Mouse (Mus musculus) hindbrain, postnatal 0 days (tissue): Measurements from ENCODE around the gene Nap1l4. TPM values are rescaled to one million over a fixed set of nuclear protein-coding genes. Genes with fewer than 3 reads are reported as not detected.
A peak's percentile ranks its signal among the peaks of the same experiment; 100 is the strongest.

Source experiments
- ATAC-seq: fragments of 200-750 bp; cut with Nextera tagmentation; 2 replicates; pipeline ENCODE4 v1.8.0; 2017; ENCODE audit warnings: mild to moderate bottlenecking, moderate TSS enrichment, moderate library complexity
- DNase-seq: peaks from one replicate; pipeline ENCODE4 v3.0.0-alpha.2; 2015; ENCODE audit warnings: low spot score
- H3K27ac ChIP-seq: fragments of 300-500 bp; sonication (generic); 2 replicates; pipeline ENCODE4 v1.5.1; 2014; ENCODE audit warnings: mild to moderate bottlenecking
- H3K27me3 ChIP-seq: fragments of 300-500 bp; sonication (generic); 2 replicates; pipeline ENCODE4 v1.6.1; 2014; ENCODE audit warnings: low read length, mixed read lengths; ENCODE audit not compliant: insufficient read depth
- H3K36me3 ChIP-seq: fragments of 300-500 bp; sonication (generic); 2 replicates; pipeline ENCODE4 v1.6.1; 2014; ENCODE audit warnings: low read length, mixed read lengths; ENCODE audit not compliant: insufficient read depth
- H3K4me1 ChIP-seq: fragments of 300-500 bp; sonication (generic); 2 replicates; pipeline ENCODE4 v1.6.1; 2014; ENCODE audit warnings: antibody characterized with exemption, low read length, mixed read lengths; ENCODE audit not compliant: insufficient read depth
- H3K4me2 ChIP-seq: fragments of 300-500 bp; sonication (generic); 2 replicates; pipeline ENCODE4 v1.6.1; 2014; ENCODE audit warnings: low read depth, mild to moderate bottlenecking, low read length, moderate library complexity, mixed read lengths
- H3K4me3 ChIP-seq: fragments of 300-500 bp; sonication (generic); 2 replicates; pipeline ENCODE4 v1.5.1; 2014; ENCODE audit warnings: low read length
- H3K9ac ChIP-seq: fragments of 300-500 bp; sonication (generic); replicated peaks from 2 replicates; pipeline ENCODE4 v1.6.1; 2014; ENCODE audit warnings: mild to moderate bottlenecking, low read length, moderate library complexity, mixed read lengths
- H3K9me3 ChIP-seq: fragments of 300-500 bp; sonication (generic); 2 replicates; pipeline ENCODE4 v1.6.1; 2016; ENCODE audit warnings: low read length, mixed read lengths
- CTCF ChIP-seq: IDR thresholded peaks from 2 replicates; pipeline ENCODE4 v1.5.1; 2016; ENCODE audit warnings: antibody characterized with exemption, control low read depth, low read depth
- WGBS: fragments of 180-500 bp; shearing (Covaris S2); extraction: QIAGEN DNeasy Blood & Tissue Kit; methylation state at CpG from one replicate; pipeline ENCODE4 v1.1.7; 2014; 5-methylcytosine and 5-hydroxymethylcytosine counted together
- polyA plus RNA-seq: library from polyadenylated mRNA; unstranded; fragments of >200 nt; fragmentation: Nextera tagmentation; extraction: Ambion mirVana; gene quantifications from 2 replicates; pipeline ENCODE4 v1.2.1, GENCODE M21; 2015
- total RNA-seq: library from RNA; depleted of rRNA; stranded (reverse); fragments of >200 nt; gene quantifications from 2 replicates; pipeline ENCODE4 v1.2.3, GENCODE M21; 2014; rRNA removed

Nap1l4 gene
- total RNA-seq, result 139 and 140 TPM in 2 replicates
- 251 and 253 TPM in 2 replicates for polyA plus RNA-seq

GRCm38 (mm10) chr7:143548976-143549457 lies at the start of gene Nap1l4:
TSS of gene Nap1l4 (minus strand) at chr7:143549106.
- Histone ChIP-seq H3K4me3 (peak within 1 kb of the TSS; percentile 94), H3K27ac (peak within 1 kb of the TSS; percentile 92), H3K9ac (peak within 1 kb of the TSS; percentile 85), H3K4me2 (peak within 1 kb of the TSS; percentile 84), H3K27me3 (no peaks in the 10 kb centered on the region), H3K9me3 (no peaks in the 10 kb centered on the region), H3K4me1 (0 out of 2 replicates have a peak, but pooled peaks cover 3% of the 10 kb centered on the region), H3K36me3 (peaks cover 2% of the 10 kb centered on the region; the same call in 1 of the 2 replicates)
- no peak for TF ChIP-seq CTCF
- peak; percentile 99 for DNase-seq
- under 1% methylated on average over 43 of the region's 43 CpGs for WGBS
- ATAC-seq, result peak; percentile 99

GRCm38 (mm10) chr7:143594865-143595264 lies 46.0 kb upstream of the Nap1l4 start:
- 66% methylated on average over 5 of the region's 5 CpGs for WGBS
- no peak overlapping the region for H3K4me2 ChIP-seq
- peak; percentile 58 for DNase-seq
- no peaks in the 10 kb centered on the region for H3K27me3 ChIP-seq
- H3K4me1 ChIP-seq, result peaks cover 9% of the 10 kb centered on the region
- TF ChIP-seq CTCF, result no peak
- no peak overlapping the region for H3K9ac ChIP-seq
- peaks cover 4% of the 10 kb centered on the region; the same call in 1 of the 2 replicates for H3K36me3 ChIP-seq
- H3K9me3 ChIP-seq, result no peaks in the 10 kb centered on the region
- ATAC-seq, result no peak
- H3K4me3 ChIP-seq, result no peak overlapping the region
- no peak overlapping the region for H3K27ac ChIP-seq

- TF ChIP-seq CTCF, result no peak
- Histone ChIP-seq H3K4me1 (no peaks in the 10 kb centered on the region), H3K36me3 (peaks cover 26% of the 10 kb centered on the region), H3K4me3 (no peak overlapping the region), H3K4me2 (no peak overlapping the region), H3K27ac (no peak overlapping the region), H3K9me3 (no peaks in the 10 kb centered on the region), H3K27me3 (no peaks in the 10 kb centered on the region), H3K9ac (no peak overlapping the region)
- no peak for ATAC-seq
- DNase-seq, result no peak
- 89% methylated on average over 10 of the region's 10 CpGs for WGBS
Measured at GRCm38 (mm10) chr7:143592255-143592654, 43.3 kb upstream of the Nap1l4 start.

DNA sequence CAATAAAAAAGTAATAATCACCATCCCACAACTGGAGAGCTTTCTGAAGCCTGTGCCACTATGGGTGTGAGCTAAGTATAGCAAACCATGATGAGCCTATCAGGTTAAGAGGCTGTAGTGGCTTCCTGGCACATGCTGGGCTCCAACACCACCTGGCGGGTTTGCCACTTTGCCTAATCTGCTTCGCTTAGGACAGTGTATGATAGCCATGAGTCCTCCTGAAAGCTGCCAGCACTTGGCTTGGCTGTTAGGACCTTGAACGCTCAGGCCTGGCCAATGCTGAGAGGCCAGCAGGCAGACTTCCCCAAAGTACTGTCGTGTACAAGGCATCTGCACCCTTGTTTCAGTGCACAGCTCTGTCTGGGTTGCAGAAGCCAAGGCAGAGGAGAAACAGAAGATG lies 39.1 kb upstream of the Nap1l4 start:
- Histone ChIP-seq H3K4me3 (no peak overlapping the region), H3K27me3 (no peaks in the 10 kb centered on the region), H3K9me3 (no peaks in the 10 kb centered on the region), H3K36me3 (peaks cover 62% of the 10 kb centered on the region), H3K27ac (no peak overlapping the region), H3K9ac (no peak overlapping the region), H3K4me2 (no peak overlapping the region), H3K4me1 (no peaks in the 10 kb centered on the region)
- 89% methylated on average over 4 of the region's 4 CpGs for WGBS
- no peak for TF ChIP-seq CTCF
- DNase-seq (no peak), ATAC-seq (no peak)

DNA sequence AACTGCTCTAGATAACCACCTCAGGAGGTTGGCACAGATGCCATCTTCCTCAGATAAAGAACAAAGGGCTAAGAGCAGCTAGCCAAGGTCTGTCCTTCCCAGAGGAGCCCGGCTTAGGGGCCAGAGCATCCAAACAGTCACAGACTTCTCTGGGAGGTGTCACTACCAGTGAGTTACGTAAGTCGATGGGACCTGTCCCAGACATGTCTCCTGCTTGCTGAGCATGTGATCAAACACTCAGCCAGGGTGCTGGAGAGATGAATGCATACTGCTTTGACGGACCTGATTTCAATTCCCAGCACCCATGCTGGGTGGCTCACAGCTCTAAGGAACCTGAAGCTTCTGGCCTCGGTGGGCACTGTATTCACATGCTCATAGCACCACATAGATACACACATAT lies 38.7 kb upstream of the Nap1l4 start:
- Histone ChIP-seq H3K4me2 (no peak overlapping the region), H3K27me3 (no peaks in the 10 kb centered on the region), H3K9me3 (no peaks in the 10 kb centered on the region), H3K9ac (no peak overlapping the region), H3K4me1 (no peaks in the 10 kb centered on the region), H3K4me3 (no peak overlapping the region), H3K27ac (no peak overlapping the region), H3K36me3 (peaks cover 66% of the 10 kb centered on the region)
- TF ChIP-seq CTCF, result no peak
- ATAC-seq (no peak), DNase-seq (no peak)
- 88% methylated on average over 5 of the region's 5 CpGs for WGBS

DNA sequence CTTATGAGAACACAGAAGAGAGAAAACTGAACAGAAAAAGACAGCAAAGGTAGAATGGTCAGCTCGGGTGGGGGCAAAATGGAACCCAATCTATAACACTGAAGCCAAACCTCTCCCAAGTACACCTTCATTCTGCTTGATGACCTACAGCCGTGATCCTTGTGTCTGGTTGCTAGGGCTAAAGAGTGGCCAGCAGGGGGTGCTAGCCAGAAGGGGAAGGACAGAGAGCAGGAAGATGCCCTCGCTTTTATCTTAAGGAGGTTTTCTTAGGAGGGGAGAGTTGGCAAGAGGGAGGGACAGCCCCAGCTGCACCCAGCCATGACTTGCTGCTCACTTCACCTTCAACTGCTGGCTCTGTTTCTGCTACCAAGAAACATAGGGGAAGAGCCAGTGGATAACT lies 35.0 kb upstream of the Nap1l4 start:
- DNase-seq (peak; percentile 70), ATAC-seq (no peak)
- Histone ChIP-seq H3K36me3 (peaks cover 73% of the 10 kb centered on the region), H3K9me3 (no peaks in the 10 kb centered on the region), H3K27me3 (no peaks in the 10 kb centered on the region), H3K27ac (no peak overlapping the region), H3K4me3 (no peak overlapping the region), H3K4me2 (no peak overlapping the region), H3K4me1 (no peaks in the 10 kb centered on the region), H3K9ac (no peak overlapping the region)
- 35% methylated on average over 3 of the region's 3 CpGs for WGBS
- peak; percentile 84 for TF ChIP-seq CTCF

DNA sequence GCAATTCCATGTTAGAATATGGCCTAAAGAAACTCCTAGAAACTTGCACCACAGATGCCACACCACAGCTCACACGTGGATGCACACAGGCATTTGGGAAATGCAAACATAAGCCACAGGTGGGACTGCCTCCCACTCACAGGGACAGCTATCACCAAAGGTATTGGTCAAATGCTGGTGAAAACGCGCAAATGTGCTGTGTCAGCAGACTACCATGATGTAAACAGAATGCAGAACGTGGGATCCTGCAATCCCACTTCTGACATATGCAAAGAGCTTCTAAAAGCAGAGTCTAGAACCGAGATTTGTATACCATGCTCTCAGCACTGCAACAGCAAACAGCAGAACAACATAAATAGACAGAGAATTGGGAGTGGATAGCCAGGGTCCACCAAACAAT lies 34.1 kb upstream of the Nap1l4 start:
- DNase-seq, result no peak
- peaks cover 73% of the 10 kb centered on the region for H3K36me3 ChIP-seq
- no peak overlapping the region for H3K4me3 ChIP-seq
- no peak overlapping the region for H3K9ac ChIP-seq
- H3K27ac ChIP-seq, result no peak overlapping the region
- no peak overlapping the region for H3K4me2 ChIP-seq
- no peak for TF ChIP-seq CTCF
- no peaks in the 10 kb centered on the region for H3K9me3 ChIP-seq
- no peaks in the 10 kb centered on the region for H3K4me1 ChIP-seq
- H3K27me3 ChIP-seq, result no peaks in the 10 kb centered on the region
- 89% methylated on average over 5 of the region's 5 CpGs for WGBS
- ATAC-seq, result no peak
